Mouse (Mus musculus): Measurements from ENCODE around the gene Tep1.
A peak's percentile ranks its signal among the peaks of the same experiment; 100 is the strongest.
"Not testable (repeated sequence)": the region's sequence is repeated elsewhere in the genome, so short reads cannot be mapped to it uniquely, and the experiment has no call there.

Tep1 gene

GRCm38 (mm10) chr14:50869889-50870804 is at the start of gene Tep1:
Tep1 (minus strand) TSS chr14:50870560.
- peaks cover 3% of the 10 kb centered on the region for H3K36me3 ChIP-seq (ENCODE audit: control insufficient read depth, insufficient read depth, low read length, poor library complexity, severe bottlenecking)
- peak; percentile 77 for DNase-seq (ENCODE audit: low read depth, low spot score)
- no peaks in the 10 kb centered on the region for H3K27me3 ChIP-seq (ENCODE audit: control insufficient read depth, insufficient read depth, low read length, poor library complexity, severe bottlenecking)

DNA sequence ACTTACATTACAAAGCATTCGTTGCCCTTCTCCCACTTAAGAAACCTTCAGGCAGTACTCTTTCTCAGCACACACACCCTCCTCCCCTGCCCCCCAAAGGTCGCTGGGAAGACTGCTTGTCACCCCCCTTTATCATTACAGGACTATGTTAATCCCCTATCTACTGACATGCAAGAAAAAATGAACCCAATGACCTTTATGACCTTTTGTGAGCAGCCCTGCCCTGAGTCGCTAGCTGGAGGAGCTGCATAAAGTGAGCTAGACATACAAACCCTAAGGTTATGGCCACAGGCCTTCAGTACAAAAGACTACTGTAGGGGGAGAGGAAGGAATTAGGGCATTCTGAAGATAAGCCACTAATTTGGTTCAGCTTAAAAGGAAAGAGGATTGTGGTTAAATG is 41.0 kb upstream of the Tep1 start:
- no peaks in the 10 kb centered on the region for H3K27me3 ChIP-seq (ENCODE audit: control insufficient read depth, insufficient read depth, low read length, poor library complexity, severe bottlenecking)
- peaks cover 7% of the 10 kb centered on the region; the same call in 1 of the 2 replicates for H3K36me3 ChIP-seq (ENCODE audit: control insufficient read depth, insufficient read depth, low read length, poor library complexity, severe bottlenecking)
- no peak for DNase-seq (ENCODE audit: low read depth, low spot score)

- Histone ChIP-seq H3K36me3 (ENCODE audit: control insufficient read depth, insufficient read depth, low read length, poor library complexity, severe bottlenecking) (peaks cover 1% of the 10 kb centered on the region; the same call in 1 of the 2 replicates), H3K27me3 (ENCODE audit: control insufficient read depth, insufficient read depth, low read length, poor library complexity, severe bottlenecking) (no peaks in the 10 kb centered on the region)
- DNase-seq (ENCODE audit: low read depth, low spot score), result no peak
Observed at GRCm38 (mm10) chr14:50908126-50908525, 37.8 kb upstream of the Tep1 start.

- H3K36me3 ChIP-seq (ENCODE audit: control insufficient read depth, insufficient read depth, low read length, poor library complexity, severe bottlenecking); DNase-seq (ENCODE audit: low read depth, low spot score); H3K27me3 ChIP-seq (ENCODE audit: control insufficient read depth, insufficient read depth, low read length, poor library complexity, severe bottlenecking): not testable (repeated sequence)
Observed at GRCm38 (mm10) chr14:50905327-50905726, 35.0 kb upstream of the Tep1 start.

GRCm38 (mm10) chr14:50904828-50905129 is 34.4 kb upstream of the Tep1 start:
- no peaks in the 10 kb centered on the region for H3K36me3 ChIP-seq (ENCODE audit: control insufficient read depth, insufficient read depth, low read length, poor library complexity, severe bottlenecking)
- no peaks in the 10 kb centered on the region for H3K27me3 ChIP-seq (ENCODE audit: control insufficient read depth, insufficient read depth, low read length, poor library complexity, severe bottlenecking)
- no peak for DNase-seq (ENCODE audit: low read depth, low spot score)

- H3K27me3 ChIP-seq (ENCODE audit: control insufficient read depth, insufficient read depth, low read length, poor library complexity, severe bottlenecking), result no peaks in the 10 kb centered on the region
- no peaks in the 10 kb centered on the region for H3K36me3 ChIP-seq (ENCODE audit: control insufficient read depth, insufficient read depth, low read length, poor library complexity, severe bottlenecking)
- peak; percentile 42 for DNase-seq (ENCODE audit: low read depth, low spot score)
Observed at GRCm38 (mm10) chr14:50903973-50904827, 33.8 kb upstream of the Tep1 start.

- not testable (repeated sequence) for H3K27me3 ChIP-seq (ENCODE audit: control insufficient read depth, insufficient read depth, low read length, poor library complexity, severe bottlenecking); H3K36me3 ChIP-seq (ENCODE audit: control insufficient read depth, insufficient read depth, low read length, poor library complexity, severe bottlenecking)
- DNase-seq (ENCODE audit: low read depth, low spot score), result peak; percentile 11
Observed at GRCm38 (mm10) chr14:50897992-50898391, 27.6 kb upstream of the Tep1 start.

- no peak for DNase-seq (ENCODE audit: low read depth, low spot score)
- H3K36me3 ChIP-seq (ENCODE audit: control insufficient read depth, insufficient read depth, low read length, poor library complexity, severe bottlenecking), result no peaks in the 10 kb centered on the region
- no peaks in the 10 kb centered on the region for H3K27me3 ChIP-seq (ENCODE audit: control insufficient read depth, insufficient read depth, low read length, poor library complexity, severe bottlenecking)
Observed at GRCm38 (mm10) chr14:50897374-50897765, 27.0 kb upstream of the Tep1 start, which contains the start of gene Klhl33. Klhl33 (minus strand) TSS chr14:50897507.

DNA sequence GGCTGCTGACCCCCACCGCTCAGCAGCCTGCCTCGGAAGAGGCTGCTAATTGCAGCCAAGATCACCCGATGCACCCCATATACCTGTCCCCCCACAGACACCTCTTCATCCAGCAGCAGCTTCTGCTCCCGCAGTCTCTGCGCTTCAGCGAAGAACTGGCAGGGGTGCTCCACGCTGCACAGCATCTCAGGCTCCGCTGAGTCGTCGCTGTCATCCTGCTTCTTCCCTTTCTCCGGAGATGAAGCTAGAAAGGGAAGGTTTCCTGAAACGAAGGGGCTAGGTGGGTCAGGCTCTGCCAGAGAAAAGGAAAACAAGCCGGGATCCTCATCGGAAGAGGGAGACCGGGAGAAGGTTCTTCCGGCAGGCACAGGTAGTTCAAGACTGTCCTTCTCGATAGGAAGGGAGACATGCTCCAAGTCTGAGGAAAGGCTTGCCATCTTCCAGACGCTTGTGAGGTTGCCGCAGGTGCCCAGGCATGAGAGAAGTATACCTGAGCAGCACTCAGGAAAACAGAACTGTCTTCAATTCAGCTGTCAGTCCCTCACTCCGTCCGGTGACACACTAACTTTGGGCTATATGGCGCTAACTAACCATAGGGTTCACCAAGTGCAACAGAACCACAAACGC is 26.5 kb upstream of the Tep1 start:
- no peaks in the 10 kb centered on the region for H3K27me3 ChIP-seq (ENCODE audit: control insufficient read depth, insufficient read depth, low read length, poor library complexity, severe bottlenecking)
- DNase-seq (ENCODE audit: low read depth, low spot score), result no peak
- no peaks in the 10 kb centered on the region for H3K36me3 ChIP-seq (ENCODE audit: control insufficient read depth, insufficient read depth, low read length, poor library complexity, severe bottlenecking)

DNA sequence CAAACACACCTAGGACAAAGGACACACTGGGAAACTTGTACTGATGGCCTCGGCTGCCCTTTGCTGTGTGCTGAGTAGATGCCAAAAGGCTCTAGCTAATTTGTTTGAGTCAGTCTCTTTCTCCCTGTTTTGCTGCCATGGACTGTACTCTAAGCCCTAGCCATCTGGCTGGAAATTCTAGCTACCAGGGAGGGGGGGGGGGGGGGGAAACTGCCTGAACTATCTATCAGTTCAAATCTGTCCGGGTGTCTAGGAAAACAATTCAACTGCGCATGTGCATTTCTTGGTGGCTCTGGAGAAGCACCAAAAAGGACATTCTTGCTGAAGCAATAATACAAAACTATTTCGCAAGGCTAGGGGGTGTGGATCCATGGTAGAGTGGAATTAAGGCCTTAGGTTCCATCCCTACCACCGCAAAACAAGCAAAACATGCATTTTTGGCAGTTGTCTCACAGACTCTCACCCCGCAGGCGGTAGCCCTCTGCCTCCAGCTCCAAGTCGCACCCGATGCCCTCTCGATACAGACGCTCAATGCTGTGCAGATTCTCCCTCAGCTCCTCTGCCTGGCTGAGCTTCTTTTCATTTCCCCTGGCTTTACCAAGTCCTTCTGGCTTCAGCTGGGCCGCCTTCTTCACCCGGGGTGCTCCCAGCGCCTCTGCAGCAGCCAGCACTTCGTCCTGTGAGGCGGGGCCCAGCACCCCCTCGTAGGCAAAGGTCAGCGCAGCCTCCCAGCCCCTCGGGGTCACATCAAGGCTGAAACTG is 25.8 kb upstream of the Tep1 start:
- H3K36me3 ChIP-seq (ENCODE audit: control insufficient read depth, insufficient read depth, low read length, poor library complexity, severe bottlenecking), result no peaks in the 10 kb centered on the region
- no peaks in the 10 kb centered on the region for H3K27me3 ChIP-seq (ENCODE audit: control insufficient read depth, insufficient read depth, low read length, poor library complexity, severe bottlenecking)
- no peak for DNase-seq (ENCODE audit: low read depth, low spot score)

DNA sequence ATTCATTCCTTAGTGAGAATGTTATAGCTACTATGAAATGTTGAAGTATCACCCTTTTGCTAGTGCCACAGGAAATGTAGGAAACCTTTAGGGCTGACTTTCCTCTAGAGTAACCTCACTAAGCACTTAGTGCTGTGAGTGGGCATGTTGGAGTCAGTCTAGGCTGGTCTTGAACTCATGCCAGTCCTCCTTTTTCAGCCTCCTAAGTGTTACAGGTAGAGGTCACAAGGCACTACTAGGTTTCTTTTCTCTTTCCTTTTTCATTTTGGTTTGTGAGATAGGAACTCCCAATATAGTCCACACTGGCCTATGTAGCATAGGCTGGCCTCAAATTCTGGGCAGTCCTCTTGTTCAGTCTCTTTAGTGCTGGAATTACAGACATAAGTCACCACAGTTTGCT is 25.0 kb upstream of the Tep1 start:
- H3K27me3 ChIP-seq (ENCODE audit: control insufficient read depth, insufficient read depth, low read length, poor library complexity, severe bottlenecking), result no peaks in the 10 kb centered on the region
- no peaks in the 10 kb centered on the region for H3K36me3 ChIP-seq (ENCODE audit: control insufficient read depth, insufficient read depth, low read length, poor library complexity, severe bottlenecking)
- DNase-seq (ENCODE audit: low read depth, low spot score), result no peak

- DNase-seq (ENCODE audit: low read depth, low spot score), result no peak
- Histone ChIP-seq H3K27me3 (ENCODE audit: control insufficient read depth, insufficient read depth, low read length, poor library complexity, severe bottlenecking) (no peaks in the 10 kb centered on the region), H3K36me3 (ENCODE audit: control insufficient read depth, insufficient read depth, low read length, poor library complexity, severe bottlenecking) (no peaks in the 10 kb centered on the region)
Observed at GRCm38 (mm10) chr14:50892541-50893459, 22.4 kb upstream of the Tep1 start.

DNA sequence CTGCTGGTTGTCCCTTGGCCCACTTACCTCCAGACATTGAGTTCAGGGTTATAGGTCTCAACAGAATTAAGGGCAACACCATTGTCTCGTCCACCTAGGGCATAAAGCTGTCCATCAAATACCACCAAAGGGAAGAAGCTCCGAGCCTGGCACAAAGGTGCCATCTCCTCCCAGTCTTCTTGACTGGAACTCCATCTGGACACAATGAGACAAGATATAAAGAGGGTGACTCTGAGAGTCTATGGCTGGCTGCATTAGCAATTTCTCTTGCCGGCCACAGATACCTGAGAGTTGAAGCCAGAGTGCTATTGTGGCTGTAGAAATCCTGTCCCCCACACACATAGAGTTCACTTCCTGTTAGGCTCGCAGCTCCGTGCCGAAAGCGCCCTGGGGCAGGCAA is 21.7 kb upstream of the Tep1 start:
- Histone ChIP-seq H3K36me3 (ENCODE audit: control insufficient read depth, insufficient read depth, low read length, poor library complexity, severe bottlenecking) (no peaks in the 10 kb centered on the region), H3K27me3 (ENCODE audit: control insufficient read depth, insufficient read depth, low read length, poor library complexity, severe bottlenecking) (no peaks in the 10 kb centered on the region)
- no peak for DNase-seq (ENCODE audit: low read depth, low spot score)
